Comparison of ENCODE assay signal across 24 mouse cellular contexts in genomic region chr9:85357154-85357860, GRCm38 (mm10). TPM values are rescaled to one million over a fixed set of nuclear protein-coding genes. Genes with fewer than 3 reads are reported as not detected.
DNase-seq lines count a peak whose midpoint lies in the region; ATAC-seq and TF ChIP-seq lines count a peak whose summit lies in the region.
"Had no signal": no experiment of that assay in that cellular context is flagged by ENCODE, and none has a peak within 500 bp of the region (broad histone marks: within the 10 kb centered on the region; RNA-seq: fewer than 3 reads in every experiment).

No protein-coding gene starts in this region.

- H3K4me3 ChIP-seq in G1E (ENCODE audit: low read depth, low read length) = peak overlapping the region; percentile 40; the same call in 1 of the 2 replicates
- H3K4me3 ChIP-seq: heart, embryonic 13.5 days; kidney, embryonic 15.5 days; limb, embryonic 10.5 days; stomach, embryonic 15.5 days had no signal

- ATAC-seq in G1E (ENCODE audit: extremely low read depth, insufficient number of reproducible peaks, low FRiP score, poor library complexity, severe bottlenecking) = peak; percentile 79
- ATAC-seq in monocyte, adult 5-6 weeks (replicated peaks; ENCODE audit: insufficient number of reproducible peaks, low FRiP score, low TSS enrichment, poor library complexity, severe bottlenecking) = peak; percentile 87
- ATAC-seq: hindbrain, embryonic 16.5 days; lung, postnatal 0 days had no signal

- DNase-seq in 416B (ENCODE audit: low read depth) (peak; percentile 54), G1E (ENCODE audit: low spot score) (peak; percentile 11)
- DNase-seq in induced T-regulatory cell, adult 2 months (ENCODE audit: low read depth) = peak; percentile 20
- DNase-seq in embryo, embryonic 11 days = no peak
- no peak for DNase-seq in left cerebral cortex, postnatal 4 days
- no peak for DNase-seq in right cerebral cortex, postnatal 36 days (ENCODE audit: low spot score in 2 of 2)
- DNase-seq: cerebellum, adult 9-11 months; heart, postnatal 4 days; spleen, adult 18-20 months; thymus, adult 2 months had no signal

- no peaks in the 10 kb centered on the region for H3K36me3 ChIP-seq in G1E (replicated peaks)
- H3K36me3 ChIP-seq: heart, embryonic 13.5 days; kidney, embryonic 15.5 days; limb, embryonic 10.5 days; stomach, embryonic 15.5 days had no signal

- no peaks in the 10 kb centered on the region for H3K4me1 ChIP-seq in G1E (ENCODE audit: insufficient read depth, low read depth, low read length)
- H3K4me1 ChIP-seq: heart, embryonic 13.5 days; kidney, embryonic 15.5 days; limb, embryonic 10.5 days; stomach, embryonic 15.5 days had no signal

- H3K27me3 ChIP-seq in G1E (ENCODE audit: insufficient read depth, low read length) = no peaks in the 10 kb centered on the region
- H3K27me3 ChIP-seq: heart, embryonic 13.5 days; kidney, embryonic 15.5 days; stomach, embryonic 15.5 days had no signal

- intact Hi-C loops in left cerebral cortex, postnatal 4 days (cut with DNase I) = no loop called here

- H3K9me3 ChIP-seq in G1E (replicated peaks) = 0 out of 2 replicates have a peak, but pooled peaks cover 2% of the 10 kb centered on the region
- H3K9me3 ChIP-seq: heart, embryonic 13.5 days; kidney, embryonic 15.5 days; limb, embryonic 10.5 days; stomach, embryonic 15.5 days had no signal

- no peak for TF ChIP-seq CTCF in G1E (IDR thresholded peaks at IDR 0.05; ENCODE audit: low read depth, low read length)

RNA-seq across cellular contexts. Expression of gene Tent5a, which starts 30.2 kb away (rescaled TPM):
- total RNA-seq in G1E (2014; fragmentation: Nextera tagmentation) = 7.7 and 8.9 TPM in 2 replicates
- 12.6 and 13.9 TPM in 2 replicates for total RNA-seq in G1E (2017)
- 0.69 and 0.80 TPM in 2 replicates for polyA plus RNA-seq in G1E (2012)
- 62.1 to 71.7 TPM (median 68.4 TPM) in 3 replicates for total RNA-seq in monocyte, adult 5-6 weeks (2017)
- 1 to 10 TPM; 2.0 to 2.1 TPM for total RNA-seq in left cerebral cortex, postnatal 4 days (2021)

RNA-seq across cellular contexts. Expression of gene Gm11114, which starts 44.7 kb away (rescaled TPM):
- total RNA-seq in G1E (2014; fragmentation: Nextera tagmentation) = not detected in 2 replicates
- total RNA-seq in G1E (2017) = not detected in 2 replicates
- not detected in 2 replicates for polyA plus RNA-seq in G1E (2012)
- total RNA-seq in monocyte, adult 5-6 weeks (2017) = not detected in 3 replicates
- not detected for total RNA-seq in left cerebral cortex, postnatal 4 days (2021)
- total RNA-seq: adrenal gland, postnatal 4 days; heart, postnatal 4 days; layer of hippocampus, adult 18-20 months; left cerebral cortex, adult 18-20 months had no signal
- polyA plus RNA-seq: forebrain, embryonic 11.5 days; gonadal fat pad, adult 2 months; heart, embryonic 13.5 days; hindbrain, embryonic 16.5 days; kidney, embryonic 15.5 days; limb, embryonic 10.5 days; liver, embryonic 14.5 days; lung, postnatal 0 days; midbrain, embryonic 11.5 days; stomach, embryonic 15.5 days; thymus, adult 2 months had no signal

Comparison
In these comparisons a context has a peak if more than half of its experiments do, and no peak if none do; other contexts are left out.
1. DNase-seq: peak in 416B (single experiment), G1E (single experiment) and induced T-regulatory cell, adult 2 months (single experiment); none in embryo, embryonic 11 days (single experiment), left cerebral cortex, postnatal 4 days (single experiment) and right cerebral cortex, postnatal 36 days (0 of 2).